Mouse (Mus musculus): ENCODE measurements around the gene Zfp420. TPM values are rescaled to one million over a fixed set of nuclear protein-coding genes. Genes with fewer than 3 reads are reported as not detected.
"Not testable (repeated sequence)": the region's sequence is repeated elsewhere in the genome, so short reads cannot be mapped to it uniquely, and the experiment has no call there.

Zfp420 gene
- polyA plus RNA-seq, 1 experiment from 2014 or later = 6.4 TPM

GRCm38 (mm10) chr7:29844616-29845015, 15.2 kb upstream of the Zfp420 start:
- Histone ChIP-seq H3K27ac (no peak overlapping the region), H3K9ac (no peak overlapping the region), H3K27me3 (no peaks in the 10 kb centered on the region), H3K4me2 (no peak overlapping the region), H3K9me3 (no peaks in the 10 kb centered on the region), H3K4me1 (no peaks in the 10 kb centered on the region), H3K4me3 (no peak overlapping the region), H3K36me3 (peaks cover 20% of the 10 kb centered on the region)
- ATAC-seq (ENCODE audit: borderline replicate concordance, extremely low read depth, low FRiP score, low TSS enrichment) = no peak
- WGBS = 83% methylated on average over 5 of the region's 5 CpGs

- H3K27ac ChIP-seq = no peak overlapping the region
- peak overlapping the region; percentile 53 for H3K9ac ChIP-seq
- 52% methylated on average over 9 of the region's 9 CpGs for WGBS
- no peaks in the 10 kb centered on the region for H3K9me3 ChIP-seq
- peak overlapping the region; percentile 64 for H3K4me2 ChIP-seq
- H3K4me1 ChIP-seq = peaks cover 7% of the 10 kb centered on the region
- no peak; the same call in 1 of the 2 replicates for ATAC-seq (ENCODE audit: borderline replicate concordance, extremely low read depth, low FRiP score, low TSS enrichment)
- H3K27me3 ChIP-seq = no peaks in the 10 kb centered on the region
- H3K4me3 ChIP-seq = peak overlapping the region; percentile 63
- 0 out of 2 replicates have a peak, but pooled peaks cover 2% of the 10 kb centered on the region for H3K36me3 ChIP-seq
Measured at GRCm38 (mm10) chr7:29852831-29853218, 7.0 kb upstream of the Zfp420 start.

DNA sequence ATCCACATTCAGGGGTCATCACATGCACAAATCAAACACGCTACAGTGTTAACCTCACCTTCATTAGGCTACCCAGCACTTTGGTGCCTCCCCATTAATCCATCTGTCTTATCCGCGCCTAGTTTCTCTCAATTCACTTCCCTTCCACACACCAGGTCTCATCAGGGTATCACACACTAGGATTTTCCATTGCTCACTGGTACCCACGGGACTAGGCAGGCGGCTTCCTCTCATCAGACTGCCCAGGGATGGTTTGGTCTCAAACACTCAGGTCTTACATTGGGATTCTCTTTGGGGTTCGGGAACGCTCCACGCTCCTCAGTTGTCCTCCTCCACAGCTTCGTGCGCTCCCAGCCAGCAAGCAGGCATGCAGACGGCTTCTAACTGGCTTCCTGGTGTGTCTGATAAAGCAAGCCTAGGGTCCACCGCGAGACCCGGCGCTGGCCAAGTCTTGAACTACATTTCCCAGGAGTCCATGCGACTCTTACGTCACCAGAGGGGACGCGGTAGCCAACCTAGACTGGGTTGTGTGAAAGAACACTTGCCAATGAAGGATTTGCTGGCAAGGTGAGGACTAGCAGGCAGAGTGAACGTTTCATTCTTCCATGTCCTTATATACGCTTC, 6.4 kb upstream of the Zfp420 start, which contains the start of gene Zfp940:
Gene Zfp940 (minus strand): TSS at position 451 of the 624 bp plus-strand sequence.
- WGBS = 1% methylated on average over 21 of the region's 21 CpGs
- H3K9ac ChIP-seq = peak within 1 kb of the TSS; percentile 53
- ATAC-seq (ENCODE audit: borderline replicate concordance, extremely low read depth, low FRiP score, low TSS enrichment) = peak; percentile 92
- H3K4me3 ChIP-seq = peak within 1 kb of the TSS; percentile 63
- no peak within 1 kb of the TSS for H3K27ac ChIP-seq
- H3K9me3 ChIP-seq = no peaks in the 10 kb centered on the region
- H3K27me3 ChIP-seq = no peaks in the 10 kb centered on the region
- peak within 1 kb of the TSS; percentile 64 for H3K4me2 ChIP-seq
- no peaks in the 10 kb centered on the region for H3K36me3 ChIP-seq
- peaks cover 7% of the 10 kb centered on the region for H3K4me1 ChIP-seq

DNA sequence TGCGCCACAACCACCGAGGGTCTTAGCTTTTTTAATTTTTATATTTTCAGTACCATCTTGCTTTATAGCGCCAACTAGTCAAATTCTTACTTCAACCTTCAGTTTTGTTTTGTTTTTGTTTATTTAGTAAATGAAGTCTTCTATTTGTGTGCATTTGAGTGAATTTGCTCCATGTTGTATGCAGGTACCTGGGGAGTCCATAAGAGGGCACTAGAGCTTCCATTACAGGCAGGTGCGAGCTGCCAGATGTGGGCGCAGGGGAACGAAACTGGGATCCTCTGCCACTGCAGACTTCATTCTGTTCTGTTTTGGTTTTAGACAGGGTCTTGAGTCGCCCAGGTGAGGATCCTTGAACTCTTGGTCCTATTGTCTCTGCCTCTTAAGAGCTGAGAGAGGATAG, 1.9 kb downstream of the Zfp420 start:
- WGBS = 84% methylated on average over 7 of the region's 7 CpGs
- Histone ChIP-seq H3K27me3 (no peaks in the 10 kb centered on the region), H3K9me3 (no peaks in the 10 kb centered on the region), H3K4me2 (no peak overlapping the region), H3K36me3 (no peaks in the 10 kb centered on the region), H3K9ac (no peak overlapping the region), H3K4me1 (peaks cover 6% of the 10 kb centered on the region; the same call in 1 of the 2 replicates), H3K27ac (no peak overlapping the region), H3K4me3 (no peak overlapping the region)
- no peak for ATAC-seq (ENCODE audit: borderline replicate concordance, extremely low read depth, low FRiP score, low TSS enrichment)

GRCm38 (mm10) chr7:29874256-29874655, 14.5 kb downstream of the Zfp420 start:
- peaks cover 19% of the 10 kb centered on the region for H3K9me3 ChIP-seq
- WGBS = 90% methylated on average over 10 of the region's 10 CpGs

DNA sequence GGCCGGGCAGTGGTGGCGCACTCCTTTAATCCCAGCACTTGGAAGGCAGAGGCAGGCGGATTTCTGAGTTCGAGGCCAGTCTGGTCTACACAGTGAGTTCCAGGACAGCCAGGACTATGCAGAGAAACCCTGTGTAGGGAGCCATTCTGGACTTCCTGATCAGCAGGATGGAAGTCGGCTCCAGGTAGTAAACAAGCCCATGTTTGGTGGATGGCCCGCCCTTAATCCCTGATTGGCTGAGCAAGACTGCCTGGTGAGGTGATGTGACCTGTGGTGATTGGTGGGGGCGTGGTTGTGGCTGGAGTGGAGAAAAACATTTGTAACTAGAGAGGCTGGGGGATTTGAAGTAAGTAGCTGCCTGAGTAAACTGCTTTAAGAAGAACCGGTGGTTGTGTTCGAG, 17.8 kb downstream of the Zfp420 start:
- not testable (repeated sequence) for H3K9ac ChIP-seq; H3K4me3 ChIP-seq; H3K4me1 ChIP-seq; H3K4me2 ChIP-seq; H3K27ac ChIP-seq; ATAC-seq (ENCODE audit: borderline replicate concordance, extremely low read depth, low FRiP score, low TSS enrichment); H3K27me3 ChIP-seq
- H3K9me3 ChIP-seq = peaks cover 19% of the 10 kb centered on the region
- WGBS = 89% methylated on average over 9 of the region's 9 CpGs
- peaks cover 23% of the 10 kb centered on the region for H3K36me3 ChIP-seq

More at GRCm38 (mm10) chr7:29874256-29874655, 14.5 kb downstream of the Zfp420 start:
- no peak overlapping the region for H3K27ac ChIP-seq
- no peaks in the 10 kb centered on the region for H3K4me1 ChIP-seq
- no peak for ATAC-seq (ENCODE audit: borderline replicate concordance, extremely low read depth, low FRiP score, low TSS enrichment)
- no peak overlapping the region for H3K4me2 ChIP-seq
- no peak overlapping the region for H3K4me3 ChIP-seq
- H3K27me3 ChIP-seq = no peaks in the 10 kb centered on the region
- H3K9ac ChIP-seq = no peak overlapping the region
- H3K36me3 ChIP-seq = peaks cover 23% of the 10 kb centered on the region

DNA sequence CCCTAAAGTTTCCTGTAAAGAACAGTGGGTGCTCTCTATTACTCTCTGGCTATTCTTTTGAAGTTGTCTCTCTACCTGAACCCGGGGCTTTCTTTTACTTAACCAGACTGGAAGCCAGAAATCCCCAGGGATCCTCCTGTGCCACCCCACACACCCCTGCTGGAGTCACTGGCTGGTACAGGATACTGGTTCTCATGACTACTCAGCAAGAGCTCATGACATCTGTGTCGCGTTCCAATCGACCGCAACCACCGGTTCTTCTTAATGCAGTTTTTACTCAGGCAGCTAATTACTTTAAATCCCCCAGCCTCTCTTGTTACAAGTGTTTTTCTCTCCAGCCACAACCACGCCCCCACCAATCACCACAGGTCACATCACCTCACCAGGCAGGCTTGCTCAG, 20.3 kb downstream of the Zfp420 start:
- H3K4me2 ChIP-seq = no peak overlapping the region
- no peaks in the 10 kb centered on the region for H3K27me3 ChIP-seq
- H3K9ac ChIP-seq = no peak overlapping the region
- H3K4me3 ChIP-seq = no peak overlapping the region
- H3K27ac ChIP-seq = no peak overlapping the region
- ATAC-seq (ENCODE audit: borderline replicate concordance, extremely low read depth, low FRiP score, low TSS enrichment) = no peak
- WGBS = 73% methylated on average over 7 of the region's 7 CpGs
- peaks cover 8% of the 10 kb centered on the region for H3K9me3 ChIP-seq
- peaks cover 12% of the 10 kb centered on the region for H3K36me3 ChIP-seq
- no peaks in the 10 kb centered on the region for H3K4me1 ChIP-seq

- Histone ChIP-seq H3K27ac (no peak overlapping the region), H3K9ac (no peak overlapping the region), H3K27me3 (no peaks in the 10 kb centered on the region), H3K9me3 (peaks cover under 1% of the 10 kb centered on the region; the same call in 1 of the 2 replicates), H3K4me2 (no peak overlapping the region), H3K4me1 (no peaks in the 10 kb centered on the region), H3K36me3 (peaks cover 3% of the 10 kb centered on the region; the same call in 1 of the 2 replicates), H3K4me3 (no peak overlapping the region)
- 54% methylated on average over 7 of the region's 7 CpGs for WGBS
- peak; percentile 69; the same call in 1 of the 2 replicates for ATAC-seq (ENCODE audit: borderline replicate concordance, extremely low read depth, low FRiP score, low TSS enrichment)
Measured at GRCm38 (mm10) chr7:29880916-29881315, 21.1 kb downstream of the Zfp420 start.

- Histone ChIP-seq H3K9me3 (peaks cover 29% of the 10 kb centered on the region), H3K4me3 (no peak overlapping the region), H3K9ac (no peak overlapping the region), H3K27ac (no peak overlapping the region), H3K4me2 (no peak overlapping the region), H3K27me3 (no peaks in the 10 kb centered on the region), H3K36me3 (peaks cover 53% of the 10 kb centered on the region), H3K4me1 (no peaks in the 10 kb centered on the region)
- 94% methylated on average over 7 of the region's 7 CpGs for WGBS
- no peak for ATAC-seq (ENCODE audit: borderline replicate concordance, extremely low read depth, low FRiP score, low TSS enrichment)
Measured at GRCm38 (mm10) chr7:29890501-29890900, 30.7 kb downstream of the Zfp420 start.

- no peaks in the 10 kb centered on the region for H3K27me3 ChIP-seq
- WGBS = 94% methylated on average over 4 of the region's 4 CpGs
- H3K4me2 ChIP-seq = no peak overlapping the region
- H3K27ac ChIP-seq = no peak overlapping the region
- ATAC-seq (ENCODE audit: borderline replicate concordance, extremely low read depth, low FRiP score, low TSS enrichment) = no peak
- peaks cover 24% of the 10 kb centered on the region for H3K9me3 ChIP-seq
- peaks cover 74% of the 10 kb centered on the region for H3K36me3 ChIP-seq
- no peak overlapping the region for H3K4me3 ChIP-seq
- no peaks in the 10 kb centered on the region for H3K4me1 ChIP-seq
- H3K9ac ChIP-seq = no peak overlapping the region
Measured at GRCm38 (mm10) chr7:29892756-29893155, 33.0 kb downstream of the Zfp420 start.

DNA sequence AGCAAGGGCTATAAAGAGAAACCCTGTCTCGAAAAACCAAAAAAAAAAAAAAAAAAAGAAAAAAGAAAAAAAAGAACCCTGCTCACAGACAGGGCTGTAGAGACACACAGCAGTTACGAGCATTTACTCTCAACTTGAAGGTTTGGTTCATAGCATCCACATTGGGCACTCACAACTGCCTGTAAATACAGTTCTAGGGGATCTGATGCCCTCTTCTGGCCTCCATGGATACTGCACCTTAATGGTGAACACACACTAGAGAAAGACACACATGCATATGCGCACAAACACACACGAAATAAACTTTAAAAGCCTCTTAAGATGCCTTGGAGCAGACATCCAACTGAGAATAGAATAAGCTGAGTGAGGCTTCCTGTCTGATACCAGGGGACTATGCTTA, 38.6 kb downstream of the Zfp420 start:
- WGBS = 91% methylated on average over 4 of the region's 4 CpGs
- Histone ChIP-seq H3K9me3 (peaks cover 23% of the 10 kb centered on the region), H3K4me3 (no peak overlapping the region), H3K4me1 (no peaks in the 10 kb centered on the region), H3K27me3 (no peaks in the 10 kb centered on the region), H3K36me3 (peaks cover 74% of the 10 kb centered on the region), H3K4me2 (no peak overlapping the region), H3K9ac (no peak overlapping the region), H3K27ac (no peak overlapping the region)
- no peak for ATAC-seq (ENCODE audit: borderline replicate concordance, extremely low read depth, low FRiP score, low TSS enrichment)

- Histone ChIP-seq H3K4me3 (no peak overlapping the region), H3K4me2 (no peak overlapping the region), H3K4me1 (peaks cover 9% of the 10 kb centered on the region), H3K36me3 (peaks cover 24% of the 10 kb centered on the region), H3K9ac (no peak overlapping the region), H3K27me3 (no peaks in the 10 kb centered on the region), H3K27ac (no peak overlapping the region), H3K9me3 (no peaks in the 10 kb centered on the region)
- 94% methylated on average over 4 of the region's 4 CpGs for WGBS
- ATAC-seq (ENCODE audit: borderline replicate concordance, extremely low read depth, low FRiP score, low TSS enrichment) = no peak
Measured at GRCm38 (mm10) chr7:29904101-29904500, 44.3 kb downstream of the Zfp420 start.

All from lung, embryonic 15.5 days (tissue).